Mouse (Mus musculus): ENCODE data around the gene Ppm1d.

GRCm38 (mm10) chr11:85267393-85267792 lies 43.7 kb upstream of the Ppm1d start:
- TF ChIP-seq CTCF (IDR thresholded peaks at IDR 0.05; ENCODE audit: extremely low read depth, insufficient read length, insufficient replicate concordance, low read depth, low read length) (no peak), POLR2A (IDR thresholded peaks at IDR 0.05; ENCODE audit: low read depth, low read length) (no peak)

Measured in small intestine, adult 2 months (tissue).